Mouse (Mus musculus) kidney, embryonic 15.5 days (tissue): ENCODE data around the gene Zbtb20. TPM values are rescaled to one million over a fixed set of nuclear protein-coding genes. Genes with fewer than 3 reads are reported as not detected.

ENCODE experiments used
- ATAC-seq: fragments of 200-750 bp; cut with Nextera tagmentation; replicated peaks from 2 replicates; pipeline ENCODE4 v1.8.0; 2017; ENCODE audit warnings: moderate TSS enrichment; ENCODE audit not compliant: low FRiP score
- H3K27ac ChIP-seq: fragments of 300-500 bp; sonication (generic); 2 replicates; pipeline ENCODE4 v1.5.1; 2015; ENCODE audit warnings: mild to moderate bottlenecking, inconsistent platforms
- H3K27me3 ChIP-seq: fragments of 300-500 bp; sonication (generic); 2 replicates; pipeline ENCODE4 v1.6.1; 2015; ENCODE audit warnings: inconsistent platforms
- H3K36me3 ChIP-seq: fragments of 300-500 bp; sonication (generic); 2 replicates; pipeline ENCODE4 v1.6.1; 2015; ENCODE audit warnings: inconsistent platforms
- H3K4me1 ChIP-seq: fragments of 300-500 bp; sonication (generic); 2 replicates; pipeline ENCODE4 v1.6.1; 2015; ENCODE audit warnings: inconsistent platforms
- H3K4me2 ChIP-seq: fragments of 300-500 bp; sonication (generic); 2 replicates; pipeline ENCODE4 v1.6.1; 2015; ENCODE audit warnings: moderate library complexity, mild to moderate bottlenecking, inconsistent platforms
- H3K4me3 ChIP-seq: fragments of 300-500 bp; sonication (generic); replicated peaks from 2 replicates; pipeline ENCODE4 v1.5.1; 2015; ENCODE audit warnings: mild to moderate bottlenecking, inconsistent platforms
- H3K9ac ChIP-seq: fragments of 300-500 bp; sonication (generic); 2 replicates; pipeline ENCODE4 v1.6.1; 2015; ENCODE audit warnings: mild to moderate bottlenecking, inconsistent platforms
- H3K9me3 ChIP-seq: fragments of 300-500 bp; sonication (generic); replicated peaks from 2 replicates; pipeline ENCODE4 v1.6.1; 2016; ENCODE audit warnings: inconsistent platforms
- WGBS: fragments of 180-500 bp; shearing (Covaris S2); methylation state at CpG from one replicate; pipeline ENCODE4 v1.1.7; 2015; ENCODE audit warnings: mixed read lengths; 5-methylcytosine and 5-hydroxymethylcytosine counted together
- polyA plus RNA-seq: library from polyadenylated mRNA; unstranded; fragments of >200 nt; fragmentation: Nextera tagmentation; extraction: Ambion mirVana; gene quantifications from 2 replicates; pipeline ENCODE4 v1.2.1, GENCODE M21; 2015

Gene Zbtb20
- polyA plus RNA-seq, 1 experiment from 2014 or later: 41.2 TPM

- Histone ChIP-seq H3K4me2 (no peak overlapping the region), H3K9ac (no peak overlapping the region), H3K9me3 (no peaks in the 10 kb centered on the region), H3K27ac (no peak overlapping the region), H3K4me3 (no peak overlapping the region), H3K27me3 (no peaks in the 10 kb centered on the region), H3K36me3 (no peaks in the 10 kb centered on the region), H3K4me1 (peaks cover 16% of the 10 kb centered on the region; the same call in 1 of the 2 replicates)
- ATAC-seq: no peak
Measured at GRCm38 (mm10) chr16:43234249-43234648, 358.6 kb downstream of the Zbtb20 start.

- WGBS: 51% methylated on average over 7 of the region's 7 CpGs
- no peaks in the 10 kb centered on the region for H3K36me3 ChIP-seq
- H3K4me2 ChIP-seq: peak overlapping the region; percentile 15; the same call in 1 of the 2 replicates
- no peak overlapping the region for H3K9ac ChIP-seq
- peak; percentile 46; the same call in 1 of the 2 replicates for ATAC-seq
- H3K27ac ChIP-seq: peak overlapping the region; percentile 59
- peaks cover 13% of the 10 kb centered on the region; the same call in 1 of the 2 replicates for H3K4me1 ChIP-seq
- no peaks in the 10 kb centered on the region for H3K27me3 ChIP-seq
- no peaks in the 10 kb centered on the region for H3K9me3 ChIP-seq
- H3K4me3 ChIP-seq: no peak overlapping the region
Measured at GRCm38 (mm10) chr16:43235317-43235716, 359.6 kb downstream of the Zbtb20 start.

GRCm38 (mm10) chr16:43235721-43236159 is 360.1 kb downstream of the Zbtb20 start:
- no peaks in the 10 kb centered on the region for H3K27me3 ChIP-seq
- H3K36me3 ChIP-seq: no peaks in the 10 kb centered on the region
- H3K4me2 ChIP-seq: peak overlapping the region; percentile 15; the same call in 1 of the 2 replicates
- ATAC-seq: no peak
- H3K9ac ChIP-seq: no peak overlapping the region
- peak overlapping the region; percentile 59 for H3K27ac ChIP-seq
- WGBS: 58% methylated on average over 8 of the region's 8 CpGs
- 0 out of 2 replicates have a peak, but pooled peaks cover 11% of the 10 kb centered on the region for H3K4me1 ChIP-seq
- H3K9me3 ChIP-seq: no peaks in the 10 kb centered on the region
- no peak overlapping the region for H3K4me3 ChIP-seq

DNA sequence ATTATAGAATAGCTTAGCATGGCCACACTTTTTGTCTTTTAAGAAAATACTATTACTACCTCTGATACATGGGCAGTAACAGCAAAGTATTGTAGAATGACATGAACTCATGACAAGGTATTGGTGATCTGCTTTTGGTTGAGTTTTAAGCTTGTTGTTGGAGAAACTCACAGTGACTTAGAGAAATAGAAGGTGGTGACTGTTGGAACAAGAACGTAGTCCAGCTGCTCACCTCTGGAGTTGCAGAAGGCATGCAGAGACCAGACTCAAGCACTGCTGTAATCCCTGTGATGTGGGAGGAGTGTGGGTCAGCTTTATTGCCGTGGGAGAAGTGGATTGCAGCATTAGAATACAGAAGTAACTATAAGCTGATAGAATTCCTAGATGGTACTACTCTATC is 361.9 kb downstream of the Zbtb20 start:
- H3K27ac ChIP-seq: no peak overlapping the region

GRCm38 (mm10) chr16:43247026-43247425 is 371.3 kb downstream of the Zbtb20 start:
- no peak overlapping the region for H3K4me2 ChIP-seq
- no peak overlapping the region for H3K27ac ChIP-seq
- H3K4me3 ChIP-seq: no peak overlapping the region
- H3K36me3 ChIP-seq: no peaks in the 10 kb centered on the region
- WGBS: 76% methylated on average over 5 of the region's 5 CpGs
- no peak for ATAC-seq
- no peaks in the 10 kb centered on the region for H3K4me1 ChIP-seq
- H3K9ac ChIP-seq: no peak overlapping the region
- no peaks in the 10 kb centered on the region for H3K9me3 ChIP-seq
- no peaks in the 10 kb centered on the region for H3K27me3 ChIP-seq

More for the DNA sequence above, 361.9 kb downstream of the Zbtb20 start:
- ATAC-seq: no peak
- no peak overlapping the region for H3K4me2 ChIP-seq
- H3K36me3 ChIP-seq: no peaks in the 10 kb centered on the region
- no peak overlapping the region for H3K9ac ChIP-seq
- H3K9me3 ChIP-seq: no peaks in the 10 kb centered on the region
- 55% methylated on average over 2 of the region's 2 CpGs for WGBS
- no peaks in the 10 kb centered on the region for H3K27me3 ChIP-seq
- H3K4me1 ChIP-seq: 0 out of 2 replicates have a peak, but pooled peaks cover 11% of the 10 kb centered on the region
- no peak overlapping the region for H3K4me3 ChIP-seq

- Histone ChIP-seq H3K9ac (no peak overlapping the region), H3K4me2 (no peak overlapping the region), H3K27ac (no peak overlapping the region), H3K27me3 (no peaks in the 10 kb centered on the region), H3K9me3 (no peaks in the 10 kb centered on the region), H3K36me3 (no peaks in the 10 kb centered on the region), H3K4me3 (no peak overlapping the region), H3K4me1 (no peaks in the 10 kb centered on the region)
- ATAC-seq: no peak
- 65% methylated on average over 2 of the region's 2 CpGs for WGBS
Measured at GRCm38 (mm10) chr16:43253077-43253476, 377.4 kb downstream of the Zbtb20 start.

DNA sequence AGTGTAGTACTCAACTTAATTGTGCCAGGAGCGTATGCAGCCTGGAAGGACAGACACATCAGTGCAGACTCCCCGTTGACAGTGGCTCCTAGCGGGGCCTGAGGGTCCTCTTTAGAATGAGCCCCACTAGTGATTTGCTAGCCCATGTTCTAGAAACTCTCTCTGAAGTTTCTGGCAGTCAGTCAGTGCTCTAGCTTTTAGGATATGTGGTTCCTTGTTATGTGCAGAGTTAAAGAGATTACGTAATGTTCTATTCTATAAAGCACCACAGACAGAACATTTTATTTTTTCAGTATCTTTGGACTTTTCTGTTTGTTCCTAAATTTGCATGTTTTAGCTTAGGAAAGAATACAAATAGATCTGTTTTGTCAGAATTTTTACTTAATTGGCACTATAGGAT is 378.1 kb downstream of the Zbtb20 start:
- Histone ChIP-seq H3K4me2 (no peak overlapping the region), H3K27ac (no peak overlapping the region), H3K4me3 (no peak overlapping the region), H3K9me3 (no peaks in the 10 kb centered on the region), H3K36me3 (no peaks in the 10 kb centered on the region), H3K9ac (no peak overlapping the region), H3K4me1 (no peaks in the 10 kb centered on the region; the same call in 1 of the 2 replicates), H3K27me3 (no peaks in the 10 kb centered on the region)
- ATAC-seq: no peak
- 92% methylated on average over 4 of the region's 4 CpGs for WGBS

- Histone ChIP-seq H3K9me3 (no peaks in the 10 kb centered on the region), H3K4me1 (no peaks in the 10 kb centered on the region; the same call in 1 of the 2 replicates), H3K4me3 (no peak overlapping the region), H3K27ac (no peak overlapping the region), H3K27me3 (no peaks in the 10 kb centered on the region), H3K9ac (no peak overlapping the region), H3K4me2 (no peak overlapping the region), H3K36me3 (no peaks in the 10 kb centered on the region)
- 57% methylated on average over 3 of the region's 3 CpGs for WGBS
- ATAC-seq: peak; percentile 33; the same call in 1 of the 2 replicates
Measured at GRCm38 (mm10) chr16:43256191-43256899, 380.7 kb downstream of the Zbtb20 start.

GRCm38 (mm10) chr16:43256900-43257281 is 381.2 kb downstream of the Zbtb20 start:
- H3K27me3 ChIP-seq: no peaks in the 10 kb centered on the region
- 82% methylated on average over 1 of the region's 1 CpGs for WGBS
- no peaks in the 10 kb centered on the region for H3K36me3 ChIP-seq
- H3K9ac ChIP-seq: no peak overlapping the region
- H3K9me3 ChIP-seq: no peaks in the 10 kb centered on the region
- no peak for ATAC-seq
- no peaks in the 10 kb centered on the region; the same call in 1 of the 2 replicates for H3K4me1 ChIP-seq
- no peak overlapping the region for H3K4me3 ChIP-seq
- no peak overlapping the region for H3K4me2 ChIP-seq
- H3K27ac ChIP-seq: no peak overlapping the region

GRCm38 (mm10) chr16:43259466-43259865 is 383.8 kb downstream of the Zbtb20 start:
- no peak for ATAC-seq
- H3K36me3 ChIP-seq: no peaks in the 10 kb centered on the region
- H3K4me3 ChIP-seq: no peak overlapping the region
- no peak overlapping the region for H3K4me2 ChIP-seq
- no peak overlapping the region for H3K9ac ChIP-seq
- H3K27ac ChIP-seq: no peak overlapping the region
- H3K27me3 ChIP-seq: no peaks in the 10 kb centered on the region
- no peaks in the 10 kb centered on the region for H3K9me3 ChIP-seq
- H3K4me1 ChIP-seq: no peaks in the 10 kb centered on the region; the same call in 1 of the 2 replicates
- WGBS: 40% methylated on average over 1 of the region's 1 CpGs

DNA sequence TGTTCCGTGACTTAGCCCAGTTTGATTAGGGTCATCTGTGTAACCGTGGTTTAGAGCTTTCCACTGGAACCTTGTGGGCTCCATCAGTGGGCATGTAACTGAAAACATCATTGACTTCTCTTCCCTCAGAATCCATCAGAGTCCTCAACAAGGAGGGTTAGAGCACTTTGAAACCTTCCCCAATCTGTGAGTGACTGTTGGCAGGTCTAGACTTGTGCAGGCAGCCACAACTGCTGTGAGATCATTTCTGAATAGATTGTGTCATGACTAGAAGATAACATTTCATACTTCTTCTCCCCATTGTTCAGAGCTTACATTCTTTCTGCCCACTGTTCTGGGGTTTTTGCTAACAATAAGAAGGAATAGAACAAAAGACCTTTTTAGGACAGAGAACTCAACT is 385.2 kb downstream of the Zbtb20 start:
- Histone ChIP-seq H3K27ac (no peak overlapping the region), H3K9ac (no peak overlapping the region), H3K4me3 (no peak overlapping the region), H3K9me3 (no peaks in the 10 kb centered on the region), H3K4me1 (no peaks in the 10 kb centered on the region; the same call in 1 of the 2 replicates), H3K27me3 (no peaks in the 10 kb centered on the region), H3K36me3 (no peaks in the 10 kb centered on the region), H3K4me2 (no peak overlapping the region)
- WGBS: 89% methylated on average over 2 of the region's 2 CpGs
- ATAC-seq: no peak

DNA sequence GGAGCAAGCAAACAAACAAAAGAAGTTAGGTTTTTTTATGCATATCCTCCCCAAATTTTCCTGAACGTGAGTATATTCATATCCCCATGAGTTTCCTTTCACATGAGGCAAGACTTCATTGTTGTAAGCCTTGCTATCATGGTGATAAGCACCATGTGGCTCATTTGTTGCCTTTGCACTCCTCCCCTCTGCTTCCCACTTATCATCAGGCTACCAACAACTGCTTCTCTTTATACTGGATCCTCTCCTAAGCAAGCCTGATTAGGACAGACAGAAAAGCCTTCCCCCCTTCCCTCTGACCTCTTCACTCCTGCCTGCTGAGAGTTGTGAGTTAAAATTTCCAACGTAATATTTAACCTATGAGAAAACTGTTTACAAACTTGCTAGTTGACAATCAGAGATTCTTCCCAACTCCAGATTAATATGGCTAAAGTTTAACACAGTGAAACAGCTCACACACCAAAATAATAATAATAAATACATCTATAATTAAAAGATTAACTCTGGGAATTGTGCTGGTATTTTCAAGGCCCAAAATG is 398.4 kb downstream of the Zbtb20 start:
- 59% methylated on average over 2 of the region's 2 CpGs for WGBS
- no peak overlapping the region for H3K4me3 ChIP-seq
- peaks cover 17% of the 10 kb centered on the region for H3K4me1 ChIP-seq
- H3K4me2 ChIP-seq: no peak overlapping the region
- H3K36me3 ChIP-seq: no peaks in the 10 kb centered on the region
- no peaks in the 10 kb centered on the region for H3K27me3 ChIP-seq
- H3K9ac ChIP-seq: no peak overlapping the region
- ATAC-seq: 0 out of 2 replicates have a peak, but pooled peaks have one; percentile 43
- H3K9me3 ChIP-seq: no peaks in the 10 kb centered on the region
- H3K27ac ChIP-seq: no peak overlapping the region
